Mouse (Mus musculus) testis, adult 2 months (tissue): ENCODE measurements at regions not wholly inside any gene's neighbourhood (a gene's known extent, or its start where the extent isn't known, plus 50 kb on each side); places are given as distances from the start of the nearest gene placed in this dataset.

Source experiments
- H3K27ac ChIP-seq: fragments of 200-500 bp; 2 replicates; pipeline ENCODE4 v1.5.1; 2012; ENCODE audit warnings: low read depth, low read length; ENCODE audit not compliant: control insufficient read depth, insufficient read depth
- H3K27me3 ChIP-seq: fragments of 200-500 bp; 2 replicates; pipeline ENCODE4 v1.6.1; 2012; ENCODE audit warnings: mild to moderate bottlenecking, low read length, moderate library complexity; ENCODE audit not compliant: control insufficient read depth, insufficient read depth
- H3K36me3 ChIP-seq: fragments of 200-500 bp; 2 replicates; pipeline ENCODE4 v1.6.1; 2012; ENCODE audit warnings: mild to moderate bottlenecking, low read length; ENCODE audit not compliant: control insufficient read depth, insufficient read depth
- H3K4me1 ChIP-seq: fragments of 200-500 bp; 2 replicates; pipeline ENCODE4 v1.6.1; 2012; ENCODE audit warnings: low read length; ENCODE audit not compliant: control insufficient read depth, insufficient read depth
- H3K4me3 ChIP-seq: fragments of 200-500 bp; 2 replicates; pipeline ENCODE4 v1.5.1; 2012; ENCODE audit warnings: low read depth, mild to moderate bottlenecking, low read length, moderate library complexity, mixed read lengths; ENCODE audit not compliant: control insufficient read depth
- CTCF ChIP-seq: fragments of 200-500 bp; IDR thresholded peaks from 2 replicates; pipeline ENCODE4 v1.5.1; 2012; ENCODE audit warnings: low read depth, mild to moderate bottlenecking, inconsistent platforms, low read length, moderate library complexity; ENCODE audit not compliant: control insufficient read depth, insufficient read depth, insufficient replicate concordance
- POLR2A ChIP-seq: fragments of 200-500 bp; IDR thresholded peaks from 2 replicates; pipeline ENCODE4 v1.6.1; 2012; ENCODE audit warnings: low read depth, mild to moderate bottlenecking, inconsistent platforms, low read length, moderate library complexity; ENCODE audit not compliant: control insufficient read depth

DNA sequence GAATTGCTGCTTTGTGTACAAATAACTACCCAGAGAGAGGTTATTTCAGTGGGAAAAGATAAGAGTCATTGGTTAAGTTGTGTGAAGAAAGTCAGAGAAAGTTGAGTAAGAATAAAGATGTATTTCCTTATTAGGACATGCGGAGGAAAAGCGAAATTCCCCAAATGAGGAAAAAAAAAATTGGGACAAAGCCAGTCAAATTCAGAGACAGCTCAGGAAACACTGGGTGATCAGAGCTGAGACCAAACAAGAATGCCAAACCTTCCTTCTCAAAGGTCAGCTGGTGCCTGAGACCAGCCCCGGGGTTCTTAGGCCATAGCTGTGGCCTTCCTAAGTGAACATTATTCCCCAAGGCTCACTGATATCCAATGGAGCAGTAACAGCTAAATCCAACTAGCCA, 345.2 kb upstream of the Thbs1 start:
- Histone ChIP-seq H3K36me3 (no peaks in the 10 kb centered on the region), H3K27ac (no peak overlapping the region), H3K4me3 (no peak overlapping the region), H3K27me3 (no peaks in the 10 kb centered on the region), H3K4me1 (no peaks in the 10 kb centered on the region)
- TF ChIP-seq POLR2A (no peak), CTCF (no peak)

DNA sequence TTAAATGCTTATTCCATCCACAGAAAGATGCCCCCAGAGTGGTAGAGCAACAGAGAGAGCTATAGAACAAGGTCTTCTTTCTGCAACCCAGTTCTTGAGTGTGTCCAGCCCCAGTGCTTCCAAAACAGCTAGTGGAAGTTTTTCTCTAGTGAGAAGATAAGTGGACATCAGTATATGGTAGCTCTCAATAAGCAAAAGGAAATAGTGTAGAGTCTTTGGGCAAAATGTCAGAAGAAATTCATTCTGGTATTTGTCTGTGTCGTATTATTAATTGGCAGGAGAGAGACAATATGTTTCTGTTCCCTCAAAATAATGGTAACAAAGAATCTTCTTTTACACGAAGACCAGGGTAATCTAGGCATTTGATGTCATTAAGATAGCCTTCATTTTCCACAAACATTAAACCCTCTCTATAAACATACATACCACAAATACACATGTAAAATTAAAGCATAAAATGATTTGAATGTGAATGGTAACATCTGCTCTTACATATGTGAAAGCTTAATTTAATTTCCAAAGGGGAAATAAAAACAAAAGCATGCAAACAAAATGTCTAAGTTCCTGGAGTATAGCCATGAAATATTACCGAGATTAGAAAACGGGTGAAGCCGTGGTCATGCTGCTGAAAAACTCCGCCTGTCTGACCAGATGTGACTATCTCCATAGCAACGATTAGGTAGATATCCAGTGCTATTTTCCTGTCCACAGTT, 342.1 kb upstream of the Thbs1 start:
- no peak overlapping the region for H3K27ac ChIP-seq
- no peaks in the 10 kb centered on the region for H3K4me1 ChIP-seq
- TF ChIP-seq CTCF, result no peak
- no peak for TF ChIP-seq POLR2A
- H3K4me3 ChIP-seq, result no peak overlapping the region
- H3K36me3 ChIP-seq, result no peaks in the 10 kb centered on the region
- no peaks in the 10 kb centered on the region for H3K27me3 ChIP-seq

DNA sequence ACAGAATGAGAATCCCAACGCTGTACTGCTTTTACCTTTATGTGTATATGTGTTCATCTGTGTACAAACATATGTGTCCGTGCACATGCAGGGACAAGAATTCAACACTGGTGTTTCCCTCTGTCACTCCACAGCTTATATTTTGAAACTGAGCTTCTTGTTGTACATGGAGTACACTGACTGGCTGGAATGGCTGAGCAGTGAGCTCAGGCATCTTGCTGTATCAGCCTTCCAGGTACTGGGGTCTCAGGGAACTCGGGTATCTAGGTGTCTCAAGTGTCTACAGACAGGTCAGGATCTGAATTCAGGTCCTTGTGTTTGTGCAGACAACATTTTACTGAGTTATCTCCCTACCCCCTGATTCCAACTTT, 341.6 kb upstream of the Thbs1 start:
- Histone ChIP-seq H3K4me3 (no peak overlapping the region), H3K36me3 (no peaks in the 10 kb centered on the region), H3K27ac (no peak overlapping the region), H3K27me3 (no peaks in the 10 kb centered on the region), H3K4me1 (no peaks in the 10 kb centered on the region)
- TF ChIP-seq POLR2A (no peak), CTCF (no peak)

DNA sequence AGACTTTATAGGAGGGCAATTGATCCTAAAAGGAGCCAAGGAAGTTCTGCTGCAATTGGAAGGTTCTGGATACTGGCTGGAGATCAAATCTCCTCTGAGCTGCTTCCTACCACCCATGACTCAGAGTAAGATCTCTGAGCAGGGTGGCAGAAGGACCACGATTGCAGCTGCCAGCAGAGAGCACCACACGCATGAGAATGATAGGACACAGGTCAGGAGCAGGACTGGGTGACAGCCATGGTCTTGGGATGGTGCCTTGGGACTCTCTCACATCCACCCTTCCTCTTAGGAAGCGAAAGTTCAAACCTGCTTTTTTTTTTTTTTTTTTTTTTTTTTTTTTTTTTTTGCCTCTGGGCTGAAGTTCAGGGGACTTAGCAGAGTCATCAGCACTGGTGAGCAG, 331.4 kb upstream of the Thbs1 start:
- TF ChIP-seq POLR2A (no peak), CTCF (no peak)
- Histone ChIP-seq H3K27me3 (no peaks in the 10 kb centered on the region), H3K36me3 (no peaks in the 10 kb centered on the region), H3K27ac (no peak overlapping the region), H3K4me1 (no peaks in the 10 kb centered on the region), H3K4me3 (no peak overlapping the region)

DNA sequence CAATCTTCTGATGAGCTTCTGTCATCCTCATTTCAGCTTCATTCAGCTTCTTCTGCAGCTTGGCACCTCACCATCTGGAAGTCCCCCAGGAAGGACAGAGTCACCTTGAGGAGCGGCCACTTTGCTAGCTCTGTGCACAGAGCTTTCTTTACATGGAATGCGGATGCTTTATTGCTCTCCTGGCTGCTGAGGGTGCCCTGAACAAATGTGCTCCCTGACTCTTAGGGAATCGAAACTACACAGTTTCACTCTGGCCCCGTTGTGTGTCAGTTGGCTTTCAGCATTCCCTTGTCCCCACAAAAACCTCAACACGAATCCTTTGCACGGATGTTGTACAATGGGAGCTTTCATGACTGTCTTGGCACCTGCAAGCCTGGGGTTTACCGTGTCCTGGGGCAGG, 330.9 kb upstream of the Thbs1 start:
- TF ChIP-seq POLR2A (no peak), CTCF (no peak)
- Histone ChIP-seq H3K27me3 (no peaks in the 10 kb centered on the region), H3K4me1 (no peaks in the 10 kb centered on the region), H3K4me3 (no peak overlapping the region), H3K27ac (no peak overlapping the region), H3K36me3 (no peaks in the 10 kb centered on the region)

DNA sequence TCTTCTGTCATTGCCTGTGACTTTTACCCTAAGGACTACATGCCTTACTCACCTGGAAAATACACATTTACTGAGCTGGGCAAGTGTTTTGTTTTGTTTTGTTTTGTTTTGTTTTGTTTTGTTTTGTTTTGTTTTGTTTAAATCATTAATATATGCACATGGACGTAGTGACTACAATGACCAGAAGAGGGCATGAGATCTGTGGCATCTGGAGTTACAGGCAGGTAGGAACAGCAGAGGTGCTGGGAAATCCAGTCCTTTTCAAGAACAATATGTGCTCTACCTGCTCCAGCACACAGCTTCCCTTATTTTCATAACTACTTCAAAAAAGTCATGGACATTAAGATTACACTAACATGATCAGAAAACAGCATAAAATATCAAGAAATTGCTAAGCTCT, 324.4 kb upstream of the Thbs1 start:
- H3K4me3 ChIP-seq, result no peak overlapping the region
- H3K27ac ChIP-seq, result no peak overlapping the region
- no peaks in the 10 kb centered on the region for H3K27me3 ChIP-seq

DNA sequence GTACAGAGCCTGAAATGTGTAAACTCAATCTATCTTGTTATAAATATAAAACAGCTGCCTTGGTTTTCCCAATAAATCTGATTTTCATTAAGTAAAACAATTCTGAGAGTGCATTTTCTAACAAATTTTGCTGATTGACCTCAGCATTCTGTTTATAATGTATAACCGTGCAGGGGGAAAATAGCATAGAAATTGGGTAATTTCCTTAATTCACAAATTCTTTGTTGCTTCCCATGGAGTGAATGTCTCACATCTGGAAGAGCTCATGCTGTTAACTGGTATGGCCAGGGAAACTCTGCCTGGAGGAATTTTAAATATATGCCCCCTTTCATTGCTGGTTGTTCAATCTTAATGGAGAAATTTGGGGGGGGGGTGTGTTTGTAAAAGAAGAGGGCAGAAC, 317.4 kb upstream of the Thbs1 start:
- Histone ChIP-seq H3K4me1 (no peaks in the 10 kb centered on the region), H3K4me3 (no peak overlapping the region), H3K27ac (no peak overlapping the region), H3K36me3 (no peaks in the 10 kb centered on the region), H3K27me3 (no peaks in the 10 kb centered on the region)
- TF ChIP-seq CTCF (no peak), POLR2A (no peak)

More for the DNA sequence above, 324.4 kb upstream of the Thbs1 start:
- Histone ChIP-seq H3K4me1 (no peaks in the 10 kb centered on the region), H3K36me3 (no peaks in the 10 kb centered on the region)
- TF ChIP-seq POLR2A, result no peak
- TF ChIP-seq CTCF, result no peak

DNA sequence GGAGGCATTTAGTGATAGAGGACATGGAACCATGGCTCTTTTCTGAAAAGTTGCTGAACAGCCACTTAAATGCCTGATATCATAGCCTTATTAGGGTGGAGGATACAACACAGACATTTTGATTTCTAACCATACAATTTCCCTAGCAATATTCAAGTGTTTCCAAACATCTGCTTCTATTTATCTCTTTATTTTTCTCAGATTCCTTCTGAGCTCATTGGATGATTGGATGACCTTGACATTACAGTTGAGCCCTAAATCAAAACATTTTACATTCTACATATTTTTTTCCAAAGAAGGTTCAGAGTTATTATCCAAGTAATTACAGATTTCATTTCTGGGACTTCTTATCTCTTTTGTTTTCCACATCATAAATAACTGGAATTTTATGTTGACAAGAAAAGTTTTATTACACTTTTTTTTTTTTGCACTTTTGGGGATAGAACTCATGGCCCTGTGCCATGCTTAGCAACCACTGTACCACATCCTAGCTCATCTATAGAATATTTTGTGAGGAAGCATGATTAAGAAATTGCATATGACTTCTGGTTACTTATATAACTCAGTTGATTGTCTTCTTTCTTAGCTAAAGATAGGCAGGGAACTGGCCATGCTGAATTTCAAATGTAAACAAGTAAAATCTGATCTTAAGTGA, 309.6 kb upstream of the Thbs1 start:
- no peaks in the 10 kb centered on the region for H3K27me3 ChIP-seq
- H3K4me3 ChIP-seq, result no peak overlapping the region
- H3K4me1 ChIP-seq, result no peaks in the 10 kb centered on the region
- TF ChIP-seq CTCF, result no peak
- TF ChIP-seq POLR2A, result no peak
- H3K36me3 ChIP-seq, result no peaks in the 10 kb centered on the region
- H3K27ac ChIP-seq, result no peak overlapping the region
